Mouse (Mus musculus) megakaryocyte, embryonic 14.5 days (primary cell): Measurements from ENCODE around the gene Slc44a4.

Experiments used
- FLI1 ChIP-seq: IDR thresholded peaks from 2 replicates; pipeline ENCODE4 v1.6.1; 2012; ENCODE audit warnings: low read length, inconsistent platforms, mixed read lengths
- GATA1 ChIP-seq: IDR thresholded peaks from 3 replicates; pipeline ENCODE4 v1.6.1; 2012; ENCODE audit warnings: mixed read lengths, low read length, inconsistent platforms, borderline replicate concordance

DNA sequence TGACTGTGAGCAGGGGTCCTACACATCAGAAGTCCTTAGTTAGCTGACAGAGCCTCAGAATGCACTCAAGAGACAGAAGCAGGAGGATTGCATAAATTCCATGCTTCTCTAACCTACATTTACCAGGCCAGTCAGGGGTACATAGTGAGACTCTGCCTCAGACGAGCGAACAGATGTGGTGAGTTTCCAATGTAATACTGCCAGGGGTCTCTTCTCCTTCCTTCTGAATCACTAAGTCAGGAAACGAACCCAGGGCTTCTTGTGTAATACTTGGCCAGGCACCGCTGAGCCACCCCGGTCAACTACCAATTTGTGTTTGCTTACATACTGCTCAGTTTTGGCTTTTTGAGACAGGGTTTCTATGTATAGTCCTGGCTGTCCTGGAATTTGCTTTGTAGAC lies 26.3 kb upstream of the Slc44a4 start:
- TF ChIP-seq GATA1 (no peak), FLI1 (no peak)
